Mouse (Mus musculus): ENCODE results near the gene Tanc1. TPM values are rescaled to one million over a fixed set of nuclear protein-coding genes. Genes with fewer than 3 reads are reported as not detected.

Tanc1 gene
- total and polyA plus RNA-seq, 3 experiments: 8.1 to 26.2 (median 25.6) TPM

- Histone ChIP-seq H3K27me3 (ENCODE audit: control insufficient read depth, insufficient read depth, low read length) (no peaks in the 10 kb centered on the region), H3K4me3 (no peak overlapping the region), H3K79me2 (replicated peaks; ENCODE audit: control insufficient read depth, insufficient read depth, low read length) (peaks cover 8% of the 10 kb centered on the region), H3K4me1 (ENCODE audit: control insufficient read depth, insufficient read depth, low read length) (peaks cover 27% of the 10 kb centered on the region), H3K36me3 (ENCODE audit: control insufficient read depth, insufficient read depth, low read length) (peaks cover 1% of the 10 kb centered on the region; the same call in 1 of the 2 replicates), H3K9ac (ENCODE audit: low read depth, low read length) (no peak overlapping the region), H3K27ac (no peak overlapping the region)
- TF ChIP-seq EP300 (IDR thresholded peaks at IDR 0.05; ENCODE audit: insufficient read depth, low read depth, low read length) (no peak), POLR2A (IDR thresholded peaks at IDR 0.05; ENCODE audit: insufficient read depth, low read depth, low read length) (no peak), CTCF (IDR thresholded peaks at IDR 0.05) (no peak)
- DNase-seq: no peak
- 75% methylated on average over 20 of the region's 20 CpGs for WGBS
- intact Hi-C loops (cut with DNase I): no loop called here
These were observed 35.0 kb downstream of the Tanc1 start for GRCm38 (mm10) chr2:59646740-59647390.

- intact Hi-C loops (cut with DNase I): no loop called here
- H3K79me2 ChIP-seq (replicated peaks; ENCODE audit: control insufficient read depth, insufficient read depth, low read length): peaks cover 6% of the 10 kb centered on the region
- no peaks in the 10 kb centered on the region; the same call in 1 of the 2 replicates for H3K36me3 ChIP-seq (ENCODE audit: control insufficient read depth, insufficient read depth, low read length)
- H3K4me3 ChIP-seq: no peak overlapping the region
- H3K27me3 ChIP-seq (ENCODE audit: control insufficient read depth, insufficient read depth, low read length): no peaks in the 10 kb centered on the region
- 80% methylated on average over 12 of the region's 12 CpGs for WGBS
- H3K9ac ChIP-seq (ENCODE audit: low read depth, low read length): no peak overlapping the region
- TF ChIP-seq POLR2A (IDR thresholded peaks at IDR 0.05; ENCODE audit: insufficient read depth, low read depth, low read length): no peak
- no peak for TF ChIP-seq EP300 (IDR thresholded peaks at IDR 0.05; ENCODE audit: insufficient read depth, low read depth, low read length)
- no peak for TF ChIP-seq CTCF (IDR thresholded peaks at IDR 0.05)
- DNase-seq: no peak
- no peak overlapping the region for H3K27ac ChIP-seq
- peaks cover 22% of the 10 kb centered on the region for H3K4me1 ChIP-seq (ENCODE audit: control insufficient read depth, insufficient read depth, low read length)
These were observed 36.6 kb downstream of the Tanc1 start for GRCm38 (mm10) chr2:59648444-59648843.

GRCm38 (mm10) chr2:59651801-59652200 is 40.0 kb downstream of the Tanc1 start:
- intact Hi-C loops (cut with DNase I): no loop called here
- H3K79me2 ChIP-seq (replicated peaks; ENCODE audit: control insufficient read depth, insufficient read depth, low read length): 0 out of 2 replicates have a peak, but pooled peaks cover 4% of the 10 kb centered on the region
- 94% methylated on average over 8 of the region's 8 CpGs for WGBS
- peaks cover 14% of the 10 kb centered on the region for H3K4me1 ChIP-seq (ENCODE audit: control insufficient read depth, insufficient read depth, low read length)
- no peak overlapping the region for H3K27ac ChIP-seq
- H3K27me3 ChIP-seq (ENCODE audit: control insufficient read depth, insufficient read depth, low read length): no peaks in the 10 kb centered on the region
- TF ChIP-seq CTCF (IDR thresholded peaks at IDR 0.05) (no peak), EP300 (IDR thresholded peaks at IDR 0.05; ENCODE audit: insufficient read depth, low read depth, low read length) (no peak), POLR2A (IDR thresholded peaks at IDR 0.05; ENCODE audit: insufficient read depth, low read depth, low read length) (no peak)
- no peak overlapping the region for H3K4me3 ChIP-seq
- H3K9ac ChIP-seq (ENCODE audit: low read depth, low read length): no peak overlapping the region
- DNase-seq: no peak
- no peaks in the 10 kb centered on the region for H3K36me3 ChIP-seq (ENCODE audit: control insufficient read depth, insufficient read depth, low read length)

- intact Hi-C loops (cut with DNase I): no loop called here
- H3K4me1 ChIP-seq (ENCODE audit: control insufficient read depth, insufficient read depth, low read length): peaks cover 16% of the 10 kb centered on the region
- H3K27me3 ChIP-seq (ENCODE audit: control insufficient read depth, insufficient read depth, low read length): no peaks in the 10 kb centered on the region
- no peaks in the 10 kb centered on the region for H3K36me3 ChIP-seq (ENCODE audit: control insufficient read depth, insufficient read depth, low read length)
- no peak for TF ChIP-seq EP300 (IDR thresholded peaks at IDR 0.05; ENCODE audit: insufficient read depth, low read depth, low read length)
- TF ChIP-seq CTCF (IDR thresholded peaks at IDR 0.05): peak; percentile 59
- peak overlapping the region; percentile 34 for H3K27ac ChIP-seq
- H3K9ac ChIP-seq (ENCODE audit: low read depth, low read length): no peak overlapping the region
- H3K79me2 ChIP-seq (replicated peaks; ENCODE audit: control insufficient read depth, insufficient read depth, low read length): peaks cover 4% of the 10 kb centered on the region; the same call in 1 of the 2 replicates
- no peak for DNase-seq
- no peak overlapping the region for H3K4me3 ChIP-seq
- WGBS: 50% methylated on average over 5 of the region's 5 CpGs
These were observed 40.9 kb downstream of the Tanc1 start for GRCm38 (mm10) chr2:59652702-59653101.

- no peaks in the 10 kb centered on the region for H3K27me3 ChIP-seq (ENCODE audit: control insufficient read depth, insufficient read depth, low read length)
- peaks cover 16% of the 10 kb centered on the region for H3K4me1 ChIP-seq (ENCODE audit: control insufficient read depth, insufficient read depth, low read length)
- WGBS: 55% methylated on average over 8 of the region's 8 CpGs
- no peak for DNase-seq
- no peak for TF ChIP-seq POLR2A (IDR thresholded peaks at IDR 0.05; ENCODE audit: insufficient read depth, low read depth, low read length)
- TF ChIP-seq CTCF (IDR thresholded peaks at IDR 0.05): 0 out of 2 replicates have a peak, but pooled peaks have one; percentile 7
- TF ChIP-seq EP300 (IDR thresholded peaks at IDR 0.05; ENCODE audit: insufficient read depth, low read depth, low read length): no peak
- H3K27ac ChIP-seq: peak overlapping the region; percentile 34
- no peaks in the 10 kb centered on the region; the same call in 1 of the 2 replicates for H3K36me3 ChIP-seq (ENCODE audit: control insufficient read depth, insufficient read depth, low read length)
- no peak overlapping the region for H3K4me3 ChIP-seq
- intact Hi-C loops (cut with DNase I): no loop called here
- no peak overlapping the region for H3K9ac ChIP-seq (ENCODE audit: low read depth, low read length)
- H3K79me2 ChIP-seq (replicated peaks; ENCODE audit: control insufficient read depth, insufficient read depth, low read length): peaks cover 4% of the 10 kb centered on the region; the same call in 1 of the 2 replicates
These were observed 41.7 kb downstream of the Tanc1 start for GRCm38 (mm10) chr2:59653306-59654165.
